Mouse (Mus musculus): Measurements from ENCODE around the gene Olfr802. TPM values are rescaled to one million over a fixed set of nuclear protein-coding genes. Genes with fewer than 3 reads are reported as not detected.

Gene Olfr802
- polyA plus RNA-seq (2015; fragmentation: Nextera tagmentation; extraction: Ambion mirVana), result not detected in 2 replicates

- 54% methylated on average over 1 of the region's 1 CpGs for WGBS
Measured at GRCm38 (mm10) chr10:129688069-129688468, at the start of gene Olfr802. TSS of gene Olfr802 (minus strand) at chr10:129688169.

GRCm38 (mm10) chr10:129729275-129729674, 41.3 kb upstream of the Olfr802 start, which contains the start of gene Olfr805:
TSS of gene Olfr805 (minus strand) at chr10:129729375.
- WGBS, result 91% methylated on average over 2 of the region's 2 CpGs
- no peak for ATAC-seq (replicated peaks; ENCODE audit: insufficient number of reproducible peaks, insufficient read depth, low FRiP score, low read depth)

More at GRCm38 (mm10) chr10:129688069-129688468, at the start of gene Olfr802:
- no peaks in the 10 kb centered on the region for H3K36me3 ChIP-seq
- no peak for ATAC-seq (replicated peaks; ENCODE audit: insufficient number of reproducible peaks, insufficient read depth, low FRiP score, low read depth)
- no peak within 1 kb of the TSS for H3K9ac ChIP-seq
- H3K4me2 ChIP-seq, result no peak within 1 kb of the TSS
- no peak within 1 kb of the TSS for H3K27ac ChIP-seq
- no peaks in the 10 kb centered on the region for H3K27me3 ChIP-seq
- no peaks in the 10 kb centered on the region for H3K9me3 ChIP-seq (replicated peaks)
- H3K4me3 ChIP-seq, result no peak within 1 kb of the TSS
- H3K4me1 ChIP-seq (replicated peaks), result no peaks in the 10 kb centered on the region

GRCm38 (mm10) chr10:129702910-129703309, 14.9 kb upstream of the Olfr802 start, which contains the start of gene Olfr804:
TSS of gene Olfr804 (plus strand) at chr10:129703210.
- no peak for ATAC-seq (replicated peaks; ENCODE audit: insufficient number of reproducible peaks, insufficient read depth, low FRiP score, low read depth)
- H3K27ac ChIP-seq, result no peak within 1 kb of the TSS
- H3K4me1 ChIP-seq (replicated peaks), result no peaks in the 10 kb centered on the region
- H3K4me2 ChIP-seq, result no peak within 1 kb of the TSS
- no peaks in the 10 kb centered on the region for H3K9me3 ChIP-seq (replicated peaks)
- H3K27me3 ChIP-seq, result no peaks in the 10 kb centered on the region
- no peak within 1 kb of the TSS for H3K4me3 ChIP-seq
- H3K36me3 ChIP-seq, result no peaks in the 10 kb centered on the region
- no peak within 1 kb of the TSS for H3K9ac ChIP-seq

More at GRCm38 (mm10) chr10:129729275-129729674, 41.3 kb upstream of the Olfr802 start, which contains the start of gene Olfr805:
- Histone ChIP-seq H3K27ac (no peak within 1 kb of the TSS), H3K9me3 (replicated peaks) (no peaks in the 10 kb centered on the region), H3K36me3 (no peaks in the 10 kb centered on the region), H3K4me2 (no peak within 1 kb of the TSS), H3K4me3 (no peak within 1 kb of the TSS), H3K9ac (no peak within 1 kb of the TSS), H3K4me1 (replicated peaks) (no peaks in the 10 kb centered on the region), H3K27me3 (no peaks in the 10 kb centered on the region)

- no peak within 1 kb of the TSS for H3K4me2 ChIP-seq
- H3K36me3 ChIP-seq, result no peaks in the 10 kb centered on the region
- no peaks in the 10 kb centered on the region for H3K27me3 ChIP-seq
- no peak for ATAC-seq (replicated peaks; ENCODE audit: insufficient number of reproducible peaks, insufficient read depth, low FRiP score, low read depth)
- H3K4me1 ChIP-seq (replicated peaks), result no peaks in the 10 kb centered on the region
- no peaks in the 10 kb centered on the region for H3K9me3 ChIP-seq (replicated peaks)
- no peak within 1 kb of the TSS for H3K9ac ChIP-seq
- H3K27ac ChIP-seq, result no peak within 1 kb of the TSS
- WGBS, result 73% methylated on average over 2 of the region's 2 CpGs
- H3K4me3 ChIP-seq, result no peak within 1 kb of the TSS
Measured at GRCm38 (mm10) chr10:129694186-129694585, 6.2 kb upstream of the Olfr802 start, which contains the start of gene Olfr803. TSS of gene Olfr803 (minus strand) at chr10:129694286.

GRCm38 (mm10) chr10:129673765-129674164, 14.2 kb downstream of the Olfr802 start, which contains the start of gene Olfr801:
TSS of gene Olfr801 (minus strand) at chr10:129673865.
- Histone ChIP-seq H3K36me3 (no peaks in the 10 kb centered on the region), H3K4me3 (no peak within 1 kb of the TSS), H3K4me2 (no peak within 1 kb of the TSS), H3K27me3 (no peaks in the 10 kb centered on the region), H3K4me1 (replicated peaks) (no peaks in the 10 kb centered on the region), H3K9me3 (replicated peaks) (no peaks in the 10 kb centered on the region), H3K27ac (no peak within 1 kb of the TSS), H3K9ac (no peak within 1 kb of the TSS)
- no peak for ATAC-seq (replicated peaks; ENCODE audit: insufficient number of reproducible peaks, insufficient read depth, low FRiP score, low read depth)
- 56% methylated on average over 1 of the region's 1 CpGs for WGBS

- Histone ChIP-seq H3K9me3 (replicated peaks) (no peaks in the 10 kb centered on the region), H3K4me3 (no peak within 1 kb of the TSS), H3K9ac (no peak within 1 kb of the TSS), H3K27ac (no peak within 1 kb of the TSS), H3K36me3 (no peaks in the 10 kb centered on the region), H3K27me3 (no peaks in the 10 kb centered on the region), H3K4me1 (replicated peaks) (no peaks in the 10 kb centered on the region), H3K4me2 (no peak within 1 kb of the TSS)
- ATAC-seq (replicated peaks; ENCODE audit: insufficient number of reproducible peaks, insufficient read depth, low FRiP score, low read depth), result no peak
Measured at GRCm38 (mm10) chr10:129657394-129657793, 30.6 kb downstream of the Olfr802 start, which contains the start of gene Olfr800. TSS of gene Olfr800 (plus strand) at chr10:129657694.

GRCm38 (mm10) chr10:129651763-129652162, 36.2 kb downstream of the Olfr802 start:
- H3K27me3 ChIP-seq, result no peaks in the 10 kb centered on the region
- no peak overlapping the region for H3K27ac ChIP-seq
- no peak overlapping the region for H3K9ac ChIP-seq
- H3K4me2 ChIP-seq, result no peak overlapping the region
- WGBS, result 67% methylated on average over 1 of the region's 1 CpGs
- no peaks in the 10 kb centered on the region for H3K4me1 ChIP-seq (replicated peaks)
- H3K36me3 ChIP-seq, result no peaks in the 10 kb centered on the region
- H3K9me3 ChIP-seq (replicated peaks), result no peaks in the 10 kb centered on the region
- H3K4me3 ChIP-seq, result no peak overlapping the region
- no peak for ATAC-seq (replicated peaks; ENCODE audit: insufficient number of reproducible peaks, insufficient read depth, low FRiP score, low read depth)

- Histone ChIP-seq H3K9me3 (replicated peaks) (no peaks in the 10 kb centered on the region), H3K36me3 (no peaks in the 10 kb centered on the region), H3K9ac (no peak within 1 kb of the TSS), H3K27me3 (no peaks in the 10 kb centered on the region), H3K4me1 (replicated peaks) (no peaks in the 10 kb centered on the region), H3K27ac (no peak within 1 kb of the TSS), H3K4me2 (no peak within 1 kb of the TSS), H3K4me3 (no peak within 1 kb of the TSS)
- WGBS, result 18% methylated on average over 1 of the region's 1 CpGs
- no peak for ATAC-seq (replicated peaks; ENCODE audit: insufficient number of reproducible peaks, insufficient read depth, low FRiP score, low read depth)
Measured at GRCm38 (mm10) chr10:129637184-129637583, 50.8 kb downstream of the Olfr802 start, which contains the start of gene Olfr799. TSS of gene Olfr799 (plus strand) at chr10:129637484.

GRCm38 (mm10) chr10:129627834-129628233, 60.1 kb downstream of the Olfr802 start, which contains the start of gene Olfr798:
TSS of gene Olfr798 (minus strand) at chr10:129627934.
- Histone ChIP-seq H3K27me3 (no peaks in the 10 kb centered on the region), H3K4me2 (no peak within 1 kb of the TSS), H3K9me3 (replicated peaks) (no peaks in the 10 kb centered on the region), H3K4me3 (no peak within 1 kb of the TSS), H3K9ac (no peak within 1 kb of the TSS), H3K36me3 (no peaks in the 10 kb centered on the region), H3K27ac (no peak within 1 kb of the TSS), H3K4me1 (replicated peaks) (no peaks in the 10 kb centered on the region)
- 63% methylated on average over 1 of the region's 1 CpGs for WGBS
- ATAC-seq (replicated peaks; ENCODE audit: insufficient number of reproducible peaks, insufficient read depth, low FRiP score, low read depth), result no peak

Small RNA genes within 50 kb of the gene (microRNA-seq; reads per million reads assigned to microRNA genes)
- not detected for gene Gm24485

Other genes with a start within 250 kb of the Olfr802 start
- not detected in 2 replicates for gene Olfr787, start 226.3 kb downstream of the Olfr802 start, polyA plus RNA-seq (2015; fragmentation: Nextera tagmentation; extraction: Ambion mirVana)
- not detected in 2 replicates for gene Olfr788, start 217.2 kb downstream of the Olfr802 start, polyA plus RNA-seq (2015; fragmentation: Nextera tagmentation; extraction: Ambion mirVana)
- gene Olfr789, start 203.4 kb downstream of the Olfr802 start, polyA plus RNA-seq (2015; fragmentation: Nextera tagmentation; extraction: Ambion mirVana), result not detected in 2 replicates
- not detected in 2 replicates for gene Olfr790, start 189.7 kb downstream of the Olfr802 start, polyA plus RNA-seq (2015; fragmentation: Nextera tagmentation; extraction: Ambion mirVana)
- not detected in 2 replicates for gene Olfr791, start 166.4 kb downstream of the Olfr802 start, polyA plus RNA-seq (2015; fragmentation: Nextera tagmentation; extraction: Ambion mirVana)
- not detected in 2 replicates for gene Olfr792, start 149.0 kb downstream of the Olfr802 start, polyA plus RNA-seq (2015; fragmentation: Nextera tagmentation; extraction: Ambion mirVana)
- not detected in 2 replicates for gene Olfr794, start 120.5 kb downstream of the Olfr802 start, polyA plus RNA-seq (2015; fragmentation: Nextera tagmentation; extraction: Ambion mirVana)
- not detected in 2 replicates for gene Olfr796, start 75.6 kb downstream of the Olfr802 start, polyA plus RNA-seq (2015; fragmentation: Nextera tagmentation; extraction: Ambion mirVana)
- gene Olfr798, start 60.2 kb downstream of the Olfr802 start, polyA plus RNA-seq (2015; fragmentation: Nextera tagmentation; extraction: Ambion mirVana), result not detected in 2 replicates
- not detected in 2 replicates for gene Olfr799, start 50.7 kb downstream of the Olfr802 start, polyA plus RNA-seq (2015; fragmentation: Nextera tagmentation; extraction: Ambion mirVana)
- not detected in 2 replicates for gene Olfr800, start 30.5 kb downstream of the Olfr802 start, polyA plus RNA-seq (2015; fragmentation: Nextera tagmentation; extraction: Ambion mirVana)
- gene Olfr801, start 14.3 kb downstream of the Olfr802 start, polyA plus RNA-seq (2015; fragmentation: Nextera tagmentation; extraction: Ambion mirVana), result not detected in 2 replicates
- not detected in 2 replicates for gene Olfr803, start 6.1 kb upstream of the Olfr802 start, polyA plus RNA-seq (2015; fragmentation: Nextera tagmentation; extraction: Ambion mirVana)
- gene Olfr804, start 15.0 kb upstream of the Olfr802 start, polyA plus RNA-seq (2015; fragmentation: Nextera tagmentation; extraction: Ambion mirVana), result not detected in 2 replicates
- gene Olfr805, start 41.2 kb upstream of the Olfr802 start, polyA plus RNA-seq (2015; fragmentation: Nextera tagmentation; extraction: Ambion mirVana), result not detected in 2 replicates
- not detected in 2 replicates for gene Olfr806, start 53.8 kb upstream of the Olfr802 start, polyA plus RNA-seq (2015; fragmentation: Nextera tagmentation; extraction: Ambion mirVana)
- not detected in 2 replicates for gene Olfr807, start 69.6 kb upstream of the Olfr802 start, polyA plus RNA-seq (2015; fragmentation: Nextera tagmentation; extraction: Ambion mirVana)
- gene Olfr808, start 77.3 kb upstream of the Olfr802 start, polyA plus RNA-seq (2015; fragmentation: Nextera tagmentation; extraction: Ambion mirVana), result not detected in 2 replicates
- not detected in 2 replicates for gene Olfr809, start 86.5 kb upstream of the Olfr802 start, polyA plus RNA-seq (2015; fragmentation: Nextera tagmentation; extraction: Ambion mirVana)
- not detected in 2 replicates for gene Olfr810, start 106.7 kb upstream of the Olfr802 start, polyA plus RNA-seq (2015; fragmentation: Nextera tagmentation; extraction: Ambion mirVana)
- not detected in 2 replicates for gene Olfr811, start 116.2 kb upstream of the Olfr802 start, polyA plus RNA-seq (2015; fragmentation: Nextera tagmentation; extraction: Ambion mirVana)
- gene Olfr812, start 157.9 kb upstream of the Olfr802 start, polyA plus RNA-seq (2015; fragmentation: Nextera tagmentation; extraction: Ambion mirVana), result not detected in 2 replicates
- gene Olfr813, start 167.2 kb upstream of the Olfr802 start, polyA plus RNA-seq (2015; fragmentation: Nextera tagmentation; extraction: Ambion mirVana), result not detected in 2 replicates
- not detected in 2 replicates for gene Olfr814, start 191.7 kb upstream of the Olfr802 start, polyA plus RNA-seq (2015; fragmentation: Nextera tagmentation; extraction: Ambion mirVana)
- not detected in 2 replicates for gene Olfr815, start 217.7 kb upstream of the Olfr802 start, polyA plus RNA-seq (2015; fragmentation: Nextera tagmentation; extraction: Ambion mirVana)
- not detected in 2 replicates for gene Olfr816, start 227.4 kb upstream of the Olfr802 start, polyA plus RNA-seq (2015; fragmentation: Nextera tagmentation; extraction: Ambion mirVana)

All from heart, embryonic 15.5 days (tissue).